Mouse (Mus musculus) erythroblast, embryonic 14.5 days (primary cell): Measurements from ENCODE around the gene Arhgap25.

ENCODE experiments used
- GATA1 ChIP-seq: IDR thresholded peaks from 2 replicates; pipeline ENCODE4 v1.6.1; 2012; ENCODE audit warnings: low read length, inconsistent platforms, mixed read lengths
- TAL1 ChIP-seq: IDR thresholded peaks from 3 replicates; pipeline ENCODE4 v1.6.1; 2012; ENCODE audit warnings: low read length, inconsistent platforms, mixed read lengths

DNA sequence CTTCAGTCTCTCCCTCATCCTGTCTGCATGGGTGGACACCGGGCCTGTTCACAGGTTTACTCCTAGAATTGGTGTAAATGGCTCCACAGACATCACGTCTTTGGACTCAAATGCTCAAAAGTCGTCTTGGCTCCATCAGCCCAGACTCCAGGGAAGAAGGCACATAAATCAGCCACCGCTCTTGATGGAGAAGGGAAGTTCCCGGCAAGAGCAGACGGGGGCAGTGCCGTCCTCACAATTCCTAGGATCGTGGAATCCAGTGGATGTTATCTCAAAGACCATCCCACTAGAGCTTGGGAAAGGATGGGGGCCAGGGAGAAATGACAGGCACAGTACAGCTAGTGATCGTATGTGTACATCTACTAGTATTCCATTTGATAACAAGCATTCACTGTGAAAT, 45.2 kb upstream of the Arhgap25 start:
- TF ChIP-seq TAL1 (no peak), GATA1 (no peak)
